Mouse (Mus musculus): ENCODE data around the gene Ces2a. TPM values are rescaled to one million over a fixed set of nuclear protein-coding genes. Genes with fewer than 3 reads are reported as not detected.

Gene Ces2a
- total RNA-seq, 1 experiment: not detected

DNA sequence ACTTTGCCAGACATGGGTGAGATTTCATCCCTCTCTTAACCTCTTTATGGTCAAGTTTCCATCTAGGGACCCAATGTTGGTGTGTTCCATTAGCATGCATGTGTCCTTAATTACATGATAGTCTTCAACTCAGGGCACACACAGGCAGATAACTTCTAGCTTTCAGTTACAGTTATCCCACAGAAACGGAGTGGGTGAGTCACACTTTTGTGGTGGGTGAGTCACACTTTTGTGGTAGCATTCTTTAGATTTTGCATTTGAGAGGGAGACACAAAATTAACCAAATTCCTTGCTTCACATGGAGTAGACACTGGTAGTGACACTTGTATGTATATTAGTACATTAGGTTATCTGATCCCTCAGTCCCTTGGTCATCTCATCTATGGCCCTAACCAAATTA is 53.2 kb downstream of the Ces2a start:
- TF ChIP-seq ZNF384 (IDR thresholded peaks at IDR 0.05; ENCODE audit: low read depth, low read length): no peak
- no peak for TF ChIP-seq ZC3H11A (IDR thresholded peaks at IDR 0.05; ENCODE audit: borderline replicate concordance, low read depth, low read length)
- TF ChIP-seq CHD2 (IDR thresholded peaks at IDR 0.05; ENCODE audit: low read depth, low read length): no peak
- no peak for TF ChIP-seq HCFC1 (IDR thresholded peaks at IDR 0.05; ENCODE audit: borderline replicate concordance, insufficient read depth, low read length)
- TF ChIP-seq MAFK (IDR thresholded peaks at IDR 0.05; ENCODE audit: insufficient read depth, low read depth, low read length): no peak
- in situ Hi-C loops (cut with MboI; ENCODE audit: low sequenced_read_pairs in 2 of 2, unreplicated experiment in 2 of 2): no loop called here
- Histone ChIP-seq H3K36me3 (ENCODE audit: control insufficient read depth, insufficient read depth, low read length, poor library complexity, severe bottlenecking) (no peaks in the 10 kb centered on the region), H3K9me3 (ENCODE audit: control insufficient read depth, insufficient read depth, low read depth, low read length) (no peaks in the 10 kb centered on the region), H3K4me1 (ENCODE audit: control insufficient read depth in 2 of 2, insufficient read depth in 2 of 2, low read length in 2 of 2, poor library complexity in 1 of 2) (no peaks in the 10 kb centered on the region), H3K27ac (ENCODE audit: insufficient read depth, low read depth, low read length, poor library complexity, severe bottlenecking) (no peak overlapping the region), H3K9ac (ENCODE audit: insufficient read depth, low read depth, low read length, poor library complexity, severe bottlenecking) (no peak overlapping the region), H3K4me3 (ENCODE audit: insufficient read depth in 1 of 2, low read depth in 1 of 2, low read length in 2 of 2, poor library complexity in 1 of 2, severe bottlenecking in 1 of 2) (no peak overlapping the region)
- no peak for DNase-seq (ENCODE audit: low read depth, low spot score)

DNA sequence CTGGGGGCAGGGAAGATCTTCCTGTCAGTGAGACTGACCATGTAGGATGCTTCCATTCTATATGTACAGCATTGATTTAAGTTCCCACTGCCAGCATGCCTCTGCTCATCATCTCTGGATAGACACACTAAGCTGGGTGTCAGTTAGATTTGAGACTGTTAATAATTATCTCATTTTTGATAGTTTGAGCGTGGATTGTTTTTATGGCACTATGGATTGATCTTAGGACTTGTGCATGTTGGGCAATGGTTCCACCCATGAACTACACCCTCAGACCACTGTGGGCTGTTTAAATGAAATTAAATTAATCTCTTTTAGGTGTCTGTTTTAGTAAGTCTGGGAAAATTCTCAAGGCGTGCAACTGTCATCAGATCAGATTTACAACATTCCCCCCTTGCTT is 55.1 kb downstream of the Ces2a start:
- no peaks in the 10 kb centered on the region for H3K9me3 ChIP-seq (ENCODE audit: control insufficient read depth, insufficient read depth, low read depth, low read length)
- no peak for DNase-seq (ENCODE audit: low read depth, low spot score)
- no peaks in the 10 kb centered on the region for H3K36me3 ChIP-seq (ENCODE audit: control insufficient read depth, insufficient read depth, low read length, poor library complexity, severe bottlenecking)
- H3K4me3 ChIP-seq (ENCODE audit: insufficient read depth in 1 of 2, low read depth in 1 of 2, low read length in 2 of 2, poor library complexity in 1 of 2, severe bottlenecking in 1 of 2): no peak overlapping the region
- H3K9ac ChIP-seq (ENCODE audit: insufficient read depth, low read depth, low read length, poor library complexity, severe bottlenecking): no peak overlapping the region
- TF ChIP-seq ZNF384 (IDR thresholded peaks at IDR 0.05; ENCODE audit: low read depth, low read length) (no peak), HCFC1 (IDR thresholded peaks at IDR 0.05; ENCODE audit: borderline replicate concordance, insufficient read depth, low read length) (no peak), MAFK (IDR thresholded peaks at IDR 0.05; ENCODE audit: insufficient read depth, low read depth, low read length) (no peak), ZC3H11A (IDR thresholded peaks at IDR 0.05; ENCODE audit: borderline replicate concordance, low read depth, low read length) (no peak), CHD2 (IDR thresholded peaks at IDR 0.05; ENCODE audit: low read depth, low read length) (no peak)
- in situ Hi-C loops (cut with MboI; ENCODE audit: low sequenced_read_pairs in 2 of 2, unreplicated experiment in 2 of 2): no loop called here
- no peak overlapping the region for H3K27ac ChIP-seq (ENCODE audit: insufficient read depth, low read depth, low read length, poor library complexity, severe bottlenecking)
- no peaks in the 10 kb centered on the region for H3K4me1 ChIP-seq (ENCODE audit: control insufficient read depth in 2 of 2, insufficient read depth in 2 of 2, low read length in 2 of 2, poor library complexity in 1 of 2)

DNA sequence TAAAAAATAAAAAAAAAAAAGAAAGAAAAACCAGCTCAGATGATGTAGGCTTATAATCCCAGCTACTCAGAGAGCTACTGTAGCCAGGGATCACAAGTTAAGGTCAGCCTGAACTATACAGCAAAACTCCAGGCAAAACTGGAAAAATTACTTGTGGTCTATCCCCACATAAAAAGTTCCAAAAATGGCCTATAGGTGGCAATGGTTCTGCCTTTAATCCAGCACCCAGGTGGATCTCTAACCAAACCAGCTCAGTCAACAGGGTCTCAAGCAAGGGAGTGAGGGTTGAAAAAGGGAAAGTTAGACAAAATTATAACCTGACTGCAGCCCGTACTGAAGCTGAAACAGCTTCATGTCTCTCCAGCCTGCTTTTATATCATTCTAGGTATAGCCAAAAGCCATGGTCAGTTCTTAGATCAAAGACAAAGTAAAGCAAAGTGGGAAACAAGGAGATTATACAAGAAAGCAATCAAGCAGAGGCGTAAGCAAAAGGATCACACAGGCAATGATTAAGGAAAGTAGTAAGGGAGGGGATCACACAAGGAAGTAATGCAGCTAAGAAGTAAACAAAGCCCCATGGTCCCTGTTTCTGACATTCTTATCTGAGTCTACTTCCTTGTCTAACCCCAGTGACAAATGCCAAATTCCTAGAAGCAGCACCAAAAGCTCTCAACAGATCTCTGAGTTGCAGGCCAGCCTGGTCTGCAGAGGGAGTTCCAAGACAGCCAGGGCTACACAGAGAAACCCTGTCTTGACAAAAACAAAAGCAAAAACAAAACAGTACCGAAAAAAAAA is 56.3 kb downstream of the Ces2a start:
- Histone ChIP-seq H3K27ac (ENCODE audit: insufficient read depth, low read depth, low read length, poor library complexity, severe bottlenecking) (no peak overlapping the region), H3K36me3 (ENCODE audit: control insufficient read depth, insufficient read depth, low read length, poor library complexity, severe bottlenecking) (no peaks in the 10 kb centered on the region), H3K4me1 (ENCODE audit: control insufficient read depth in 2 of 2, insufficient read depth in 2 of 2, low read length in 2 of 2, poor library complexity in 1 of 2) (no peaks in the 10 kb centered on the region), H3K4me3 (ENCODE audit: insufficient read depth in 1 of 2, low read depth in 1 of 2, low read length in 2 of 2, poor library complexity in 1 of 2, severe bottlenecking in 1 of 2) (no peak overlapping the region), H3K9me3 (ENCODE audit: control insufficient read depth, insufficient read depth, low read depth, low read length) (no peaks in the 10 kb centered on the region), H3K9ac (ENCODE audit: insufficient read depth, low read depth, low read length, poor library complexity, severe bottlenecking) (no peak overlapping the region)
- DNase-seq (ENCODE audit: low read depth, low spot score): peak; percentile 19
- in situ Hi-C loops (cut with MboI; ENCODE audit: low sequenced_read_pairs in 2 of 2, unreplicated experiment in 2 of 2): no loop called here
- TF ChIP-seq HCFC1 (IDR thresholded peaks at IDR 0.05; ENCODE audit: borderline replicate concordance, insufficient read depth, low read length) (no peak), MAFK (IDR thresholded peaks at IDR 0.05; ENCODE audit: insufficient read depth, low read depth, low read length) (no peak), ZNF384 (IDR thresholded peaks at IDR 0.05; ENCODE audit: low read depth, low read length) (no peak), ZC3H11A (IDR thresholded peaks at IDR 0.05; ENCODE audit: borderline replicate concordance, low read depth, low read length) (no peak), CHD2 (IDR thresholded peaks at IDR 0.05; ENCODE audit: low read depth, low read length) (no peak)

Other genes starting within 250 kb of the Ces2a start
- 0.26 and 0.45 TPM in 2 replicates for gene Terb1, start 224.1 kb upstream of the Ces2a start, total RNA-seq (2012; rRNA removed)
- 29.9 and 42.8 TPM in 2 replicates for gene Nae1, start 199.4 kb upstream of the Ces2a start, total RNA-seq (2012; rRNA removed)
- 0.90 and 1.1 TPM in 2 replicates for gene Car7, start 199.3 kb upstream of the Ces2a start, total RNA-seq (2012; rRNA removed)
- gene Pdp2, start 142.6 kb upstream of the Ces2a start, total RNA-seq (2012; rRNA removed): 11.2 and 13.5 TPM in 2 replicates
- not detected in 2 replicates for gene Cdh16, start 109.6 kb upstream of the Ces2a start, total RNA-seq (2012; rRNA removed)
- gene Rrad, start 102.7 kb upstream of the Ces2a start, total RNA-seq (2012; rRNA removed): 2.7 and 3.4 TPM in 2 replicates
- 71.9 and 81.9 TPM in 2 replicates for gene Ciao2b, start 92.0 kb upstream of the Ces2a start, total RNA-seq (2012; rRNA removed)
- not detected in 2 replicates for gene Ces2b, start 97.6 kb downstream of the Ces2a start, total RNA-seq (2012; rRNA removed)
- gene Ces2c, start 113.1 kb downstream of the Ces2a start, total RNA-seq (2012; rRNA removed): not detected in 2 replicates
- gene Ces2e, start 192.3 kb downstream of the Ces2a start, total RNA-seq (2012; rRNA removed): 0.62 and 0.63 TPM in 2 replicates
- not detected in 2 replicates for gene Ces2f, start 213.4 kb downstream of the Ces2a start, total RNA-seq (2012; rRNA removed)
- 0.09 and 0.11 TPM in 2 replicates for gene Ces2g, start 227.7 kb downstream of the Ces2a start, total RNA-seq (2012; rRNA removed)